Mouse (Mus musculus): ENCODE data around the gene Rpl41.

DNA sequence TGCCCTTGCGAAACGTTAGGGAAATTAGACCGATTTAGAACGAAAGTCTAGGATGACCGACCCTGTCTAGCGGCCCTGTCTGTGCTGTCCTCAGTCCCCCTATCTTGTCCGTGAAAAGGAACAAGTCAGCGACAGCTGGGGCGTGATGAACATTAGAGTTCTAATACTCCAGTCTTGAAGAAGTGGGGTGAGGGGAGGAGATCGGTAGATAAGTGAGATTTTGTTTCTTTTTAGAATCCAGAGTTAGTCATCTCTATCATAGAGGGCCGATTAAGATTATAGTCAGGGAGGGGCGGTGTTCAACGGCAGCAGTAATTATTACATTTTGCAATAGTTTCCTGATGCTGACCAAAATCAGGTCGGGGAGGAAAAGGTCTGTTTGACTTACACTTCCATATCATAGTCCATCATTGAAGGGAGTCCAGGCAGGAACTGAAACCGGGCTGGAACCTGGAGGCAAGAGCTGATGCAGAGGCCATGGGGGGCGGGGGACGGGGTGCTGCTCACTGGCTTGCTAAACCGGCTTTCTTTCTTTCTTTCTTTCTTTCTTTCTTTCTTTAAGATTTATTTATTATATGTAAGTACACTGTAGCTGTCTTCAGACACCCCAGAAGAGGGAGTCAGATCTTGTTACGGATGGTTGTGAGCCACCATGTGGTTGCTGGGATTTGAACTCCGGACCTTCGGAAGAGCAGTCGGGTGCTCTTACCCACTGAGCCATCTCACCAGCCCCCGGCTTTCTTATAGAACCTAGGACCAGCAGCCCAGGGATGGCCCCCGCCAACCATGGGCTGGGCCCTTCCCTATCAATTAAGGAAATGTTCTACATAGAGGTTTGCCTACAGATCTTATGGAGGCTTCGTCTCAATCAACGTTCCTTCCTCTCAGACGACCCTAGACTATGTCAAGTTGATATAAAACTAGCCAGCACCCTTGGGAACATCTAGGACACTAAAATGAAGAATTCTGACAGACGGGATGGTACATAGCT, 22.4 kb downstream of the Rpl41 start:
- no peak for TF ChIP-seq MAFK (IDR thresholded peaks at IDR 0.05; ENCODE audit: insufficient read depth, low read depth, low read length)
- TF ChIP-seq ZC3H11A (IDR thresholded peaks at IDR 0.05; ENCODE audit: borderline replicate concordance, low read depth, low read length): no peak
- no peak for TF ChIP-seq CHD2 (IDR thresholded peaks at IDR 0.05; ENCODE audit: low read depth, low read length)
- TF ChIP-seq HCFC1 (IDR thresholded peaks at IDR 0.05; ENCODE audit: borderline replicate concordance, insufficient read depth, low read length): no peak
- TF ChIP-seq ZNF384 (IDR thresholded peaks at IDR 0.05; ENCODE audit: low read depth, low read length): no peak
